Mouse (Mus musculus): ENCODE data around the gene Cby1.

DNA sequence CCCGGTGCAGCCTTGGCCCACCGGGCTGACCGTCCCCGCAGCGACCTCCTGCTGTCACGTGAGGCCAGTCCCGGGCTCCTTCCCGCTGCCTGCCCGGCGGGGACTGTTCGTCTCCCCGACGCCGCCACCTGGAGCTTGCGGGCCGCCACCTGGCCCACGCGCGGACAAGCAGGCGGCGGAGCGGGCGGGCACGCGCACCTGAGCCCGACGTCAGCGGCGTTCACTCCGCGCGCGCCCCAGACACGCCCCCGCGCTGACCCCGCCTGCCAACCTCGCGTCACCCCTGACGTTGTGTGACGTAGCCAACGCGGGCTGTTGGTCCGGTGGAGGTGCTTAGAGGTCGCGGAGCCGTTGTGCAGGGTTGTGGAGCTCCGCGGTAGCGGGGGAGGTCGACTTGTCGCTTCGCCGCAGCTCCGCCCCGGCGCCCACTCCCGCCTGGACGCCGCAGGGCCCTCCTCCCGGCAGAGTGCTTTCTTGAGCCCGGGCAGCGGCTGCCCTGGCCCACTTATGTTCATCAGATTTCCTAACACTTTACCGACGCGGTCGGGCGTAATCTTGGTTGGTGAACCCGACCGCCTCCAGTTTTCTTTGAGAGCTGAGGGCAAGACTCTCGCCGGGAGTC, 28.8 kb downstream of the Cby1 start, which contains the start of gene Josd1:
- TF ChIP-seq CTCF (IDR thresholded peaks at IDR 0.05; ENCODE audit: borderline replicate concordance, extremely low read depth, insufficient read depth, insufficient read length) (no peak), POLR2A (IDR thresholded peaks at IDR 0.05; ENCODE audit: borderline replicate concordance, extremely low read depth, insufficient read depth, insufficient read length, poor library complexity, severe bottlenecking) (peak; percentile 80)
